Mouse (Mus musculus) kidney, embryonic 14.5 days (tissue): Measurements from ENCODE around the gene Oprd1. TPM values are rescaled to one million over a fixed set of nuclear protein-coding genes. Genes with fewer than 3 reads are reported as not detected.

Experiments used
- ATAC-seq: fragments of 200-750 bp; cut with Nextera tagmentation; 2 replicates; pipeline ENCODE4 v1.8.0; 2017; ENCODE audit warnings: moderate number of reproducible peaks, mild to moderate bottlenecking, moderate TSS enrichment, moderate library complexity; ENCODE audit not compliant: low FRiP score, low TSS enrichment
- H3K27ac ChIP-seq: fragments of 300-500 bp; sonication (generic); 2 replicates; pipeline ENCODE4 v1.5.1; 2014; ENCODE audit warnings: low read depth, mild to moderate bottlenecking, low read length, moderate library complexity, mixed read lengths
- H3K27me3 ChIP-seq: fragments of 300-500 bp; sonication (generic); 2 replicates; pipeline ENCODE4 v1.6.1; 2014; ENCODE audit warnings: mild to moderate bottlenecking, low read length; ENCODE audit not compliant: control insufficient read depth, insufficient read depth
- H3K36me3 ChIP-seq: fragments of 300-500 bp; sonication (generic); 2 replicates; pipeline ENCODE4 v1.6.1; 2014; ENCODE audit warnings: low read length, mixed read lengths; ENCODE audit not compliant: control insufficient read depth, insufficient read depth
- H3K4me1 ChIP-seq: fragments of 300-500 bp; sonication (generic); 2 replicates; pipeline ENCODE4 v1.6.1; 2014; ENCODE audit warnings: low read length, mixed read lengths; ENCODE audit not compliant: control insufficient read depth, insufficient read depth
- H3K4me2 ChIP-seq: fragments of 300-500 bp; sonication (generic); replicated peaks from 2 replicates; pipeline ENCODE4 v1.6.1; 2014; ENCODE audit warnings: low read depth, mild to moderate bottlenecking, low read length
- H3K4me3 ChIP-seq: fragments of 300-500 bp; sonication (generic); 2 replicates; pipeline ENCODE4 v1.5.1; 2014; ENCODE audit warnings: mild to moderate bottlenecking, low read length
- H3K9ac ChIP-seq: fragments of 300-500 bp; sonication (generic); 2 replicates; pipeline ENCODE4 v1.6.1; 2014; ENCODE audit warnings: low read depth, mild to moderate bottlenecking, low read length, moderate library complexity
- H3K9me3 ChIP-seq: fragments of 300-500 bp; sonication (generic); 2 replicates; pipeline ENCODE4 v1.6.1; 2016; ENCODE audit warnings: low read length; ENCODE audit not compliant: control insufficient read depth
- WGBS: fragments of 180-500 bp; shearing (Covaris S2); extraction: QIAGEN DNeasy Blood & Tissue Kit; methylation state at CpG from one replicate; pipeline ENCODE4 v1.1.7; 2014; 5-methylcytosine and 5-hydroxymethylcytosine counted together
- polyA plus RNA-seq: library from polyadenylated mRNA; unstranded; fragments of >200 nt; fragmentation: Nextera tagmentation; extraction: Ambion mirVana; gene quantifications from 2 replicates; pipeline ENCODE4 v1.2.1, GENCODE M21; 2014

Oprd1 gene
- polyA plus RNA-seq, 1 experiment from 2014 or later = 0.09 TPM

DNA sequence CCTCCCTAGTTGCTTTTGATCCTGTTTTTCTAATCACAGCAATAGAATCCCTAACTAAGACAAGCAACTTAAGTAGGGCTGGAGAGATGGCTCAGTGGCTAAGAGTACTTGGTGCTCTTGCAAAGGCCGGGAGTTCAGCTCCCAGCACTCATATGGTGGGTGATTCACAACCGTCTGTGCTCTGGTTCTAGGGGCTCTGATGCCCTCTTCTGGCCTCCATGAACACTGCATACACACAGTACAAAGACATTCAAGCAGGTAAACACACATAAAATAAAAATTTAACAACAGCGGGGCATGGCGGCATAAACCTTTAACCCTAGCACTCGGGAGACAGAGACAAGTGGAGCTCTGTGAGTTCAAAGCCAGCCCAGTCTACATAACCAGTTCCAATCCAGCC is 1.9 kb upstream of the Oprd1 start:
- Histone ChIP-seq H3K27ac (no peak overlapping the region), H3K4me3 (no peak overlapping the region), H3K27me3 (peaks cover 32% of the 10 kb centered on the region), H3K9ac (no peak overlapping the region), H3K4me2 (no peak overlapping the region), H3K9me3 (no peaks in the 10 kb centered on the region), H3K36me3 (no peaks in the 10 kb centered on the region), H3K4me1 (no peaks in the 10 kb centered on the region; the same call in 1 of the 2 replicates)
- ATAC-seq = no peak
- 67% methylated on average over 5 of the region's 5 CpGs for WGBS

DNA sequence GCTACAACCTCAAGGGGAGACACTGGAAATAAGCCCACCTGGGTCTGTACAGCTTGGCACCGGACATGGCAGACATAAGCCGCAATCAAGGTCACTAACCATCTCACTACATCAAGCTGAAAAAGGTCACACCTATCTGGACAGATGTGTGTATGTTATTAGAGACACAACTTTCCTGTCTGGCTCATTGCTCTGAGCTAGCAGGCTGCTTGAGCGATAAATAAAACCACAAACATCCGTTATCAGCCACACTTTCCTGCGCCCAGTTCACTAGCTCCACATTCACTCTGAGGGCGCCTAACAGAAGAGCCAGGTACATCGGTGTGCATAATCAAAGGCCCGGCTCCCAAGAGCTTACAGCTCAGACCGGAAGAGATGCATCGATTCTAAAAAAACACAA is 806 bp upstream of the Oprd1 start:
- Histone ChIP-seq H3K4me1 (no peaks in the 10 kb centered on the region; the same call in 1 of the 2 replicates), H3K4me2 (peak overlapping the region; percentile 93; the same call in 1 of the 2 replicates), H3K27ac (no peak overlapping the region), H3K9ac (no peak overlapping the region), H3K4me3 (peak overlapping the region; percentile 53; the same call in 1 of the 2 replicates), H3K36me3 (no peaks in the 10 kb centered on the region), H3K27me3 (peaks cover 32% of the 10 kb centered on the region), H3K9me3 (no peaks in the 10 kb centered on the region)
- no peak for ATAC-seq
- 32% methylated on average over 10 of the region's 10 CpGs for WGBS

DNA sequence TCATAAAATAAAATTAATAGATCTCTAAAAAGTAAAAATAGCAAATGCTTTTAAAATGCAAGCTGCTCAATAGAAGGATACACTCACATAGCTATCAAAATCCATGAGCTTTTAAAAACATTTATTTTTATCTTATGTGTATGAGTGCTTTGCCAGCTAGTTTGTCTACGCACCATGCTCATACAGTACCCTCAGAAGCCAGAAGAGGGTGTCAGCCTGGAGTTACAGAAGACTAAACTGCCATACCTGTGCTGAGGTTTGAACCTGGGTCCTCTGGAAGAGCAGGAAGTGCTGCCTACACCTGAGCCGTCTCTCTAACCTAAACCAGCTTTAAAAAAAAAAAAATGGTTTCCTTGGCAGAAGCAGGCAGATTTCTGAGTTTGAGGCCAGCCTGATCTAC is 5.6 kb downstream of the Oprd1 start:
- Histone ChIP-seq H3K4me3 (no peak overlapping the region), H3K27me3 (peaks cover 12% of the 10 kb centered on the region), H3K27ac (no peak overlapping the region), H3K4me1 (no peaks in the 10 kb centered on the region), H3K36me3 (no peaks in the 10 kb centered on the region), H3K9me3 (no peaks in the 10 kb centered on the region), H3K9ac (no peak overlapping the region), H3K4me2 (no peak overlapping the region)
- ATAC-seq = no peak
- WGBS = 86% methylated on average over 2 of the region's 2 CpGs

DNA sequence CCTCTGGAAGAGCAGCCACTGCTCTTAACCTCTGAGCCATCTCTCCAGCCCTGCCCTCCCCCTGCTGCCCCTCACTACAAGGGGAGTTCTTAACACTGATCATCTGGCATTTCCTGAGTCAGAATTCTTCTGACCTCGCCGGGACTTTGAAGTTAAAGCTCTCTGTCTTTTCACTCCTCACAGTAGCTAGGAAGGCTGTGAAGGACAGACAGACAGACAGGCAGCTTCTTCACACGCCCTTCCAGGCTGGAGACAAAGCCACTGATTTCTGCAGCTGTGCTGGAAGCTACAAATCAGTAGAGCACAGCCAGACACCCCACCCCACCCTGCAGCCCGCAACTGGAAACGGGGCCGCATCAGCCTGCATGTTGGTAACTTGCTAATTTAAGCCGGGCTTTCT is 7.3 kb downstream of the Oprd1 start:
- no peak overlapping the region for H3K27ac ChIP-seq
- H3K27me3 ChIP-seq = no peaks in the 10 kb centered on the region
- H3K4me2 ChIP-seq = no peak overlapping the region
- no peak for ATAC-seq
- H3K9ac ChIP-seq = no peak overlapping the region
- H3K4me3 ChIP-seq = no peak overlapping the region
- H3K9me3 ChIP-seq = no peaks in the 10 kb centered on the region
- no peaks in the 10 kb centered on the region for H3K4me1 ChIP-seq
- 72% methylated on average over 7 of the region's 7 CpGs for WGBS
- no peaks in the 10 kb centered on the region for H3K36me3 ChIP-seq

DNA sequence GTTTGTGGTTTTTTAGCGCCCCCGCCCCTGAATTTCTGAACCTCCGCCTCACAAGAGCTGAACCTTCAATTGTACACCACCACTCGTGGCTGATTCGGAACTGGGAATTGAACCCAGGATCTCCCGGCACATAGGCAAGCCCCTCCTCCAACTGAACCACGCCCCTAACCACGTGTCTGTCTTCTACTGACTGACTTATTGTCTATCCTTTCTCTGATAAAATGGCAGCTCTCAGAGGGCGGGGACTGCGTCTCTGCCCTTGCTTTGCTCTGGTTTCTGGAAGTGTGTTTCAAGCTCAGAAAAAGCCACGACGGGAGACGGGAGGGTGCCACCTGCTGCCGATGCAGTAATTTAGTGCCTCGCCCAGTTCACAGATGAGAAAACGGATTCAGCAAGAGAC is 10.4 kb downstream of the Oprd1 start:
- Histone ChIP-seq H3K9me3 (no peaks in the 10 kb centered on the region), H3K27me3 (no peaks in the 10 kb centered on the region), H3K9ac (no peak overlapping the region), H3K36me3 (no peaks in the 10 kb centered on the region), H3K4me3 (no peak overlapping the region), H3K27ac (no peak overlapping the region), H3K4me1 (no peaks in the 10 kb centered on the region), H3K4me2 (no peak overlapping the region)
- ATAC-seq = no peak
- 72% methylated on average over 16 of the region's 16 CpGs for WGBS

GRCm38 (mm10) chr4:132133381-132133780 is 10.9 kb downstream of the Oprd1 start:
- no peak overlapping the region for H3K4me2 ChIP-seq
- H3K27me3 ChIP-seq = no peaks in the 10 kb centered on the region
- no peak for ATAC-seq
- no peaks in the 10 kb centered on the region for H3K9me3 ChIP-seq
- WGBS = 91% methylated on average over 5 of the region's 5 CpGs
- H3K36me3 ChIP-seq = no peaks in the 10 kb centered on the region
- H3K4me3 ChIP-seq = no peak overlapping the region
- H3K4me1 ChIP-seq = no peaks in the 10 kb centered on the region
- no peak overlapping the region for H3K9ac ChIP-seq
- no peak overlapping the region for H3K27ac ChIP-seq

DNA sequence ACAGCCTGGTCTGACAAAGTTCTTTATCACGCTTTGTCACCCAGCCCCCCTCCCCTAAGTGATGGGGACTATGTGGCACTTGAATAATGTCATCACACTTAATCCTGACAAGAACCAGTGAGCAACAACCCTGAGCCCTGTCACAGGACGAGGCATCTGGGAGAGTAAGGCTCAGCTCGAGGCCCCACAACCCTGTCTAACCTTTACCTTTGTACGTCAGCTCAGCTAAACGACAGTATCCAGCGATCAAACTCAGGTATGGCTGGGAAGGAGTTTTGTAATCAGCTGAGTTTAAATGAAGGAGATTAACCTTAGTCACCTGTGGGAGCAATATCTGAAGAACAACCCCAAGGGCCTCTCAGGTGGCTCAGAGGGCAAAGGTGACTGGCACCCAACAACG is 12.0 kb downstream of the Oprd1 start:
- no peak for ATAC-seq
- Histone ChIP-seq H3K9ac (no peak overlapping the region), H3K9me3 (no peaks in the 10 kb centered on the region), H3K27me3 (no peaks in the 10 kb centered on the region), H3K36me3 (no peaks in the 10 kb centered on the region), H3K4me2 (no peak overlapping the region), H3K27ac (no peak overlapping the region), H3K4me1 (no peaks in the 10 kb centered on the region), H3K4me3 (no peak overlapping the region)
- 86% methylated on average over 7 of the region's 7 CpGs for WGBS

- H3K27me3 ChIP-seq = no peaks in the 10 kb centered on the region
- no peak overlapping the region for H3K4me2 ChIP-seq
- no peak for ATAC-seq
- no peak overlapping the region for H3K9ac ChIP-seq
- H3K4me3 ChIP-seq = no peak overlapping the region
- 91% methylated on average over 7 of the region's 7 CpGs for WGBS
- no peaks in the 10 kb centered on the region for H3K4me1 ChIP-seq
- H3K9me3 ChIP-seq = no peaks in the 10 kb centered on the region
- no peak overlapping the region for H3K27ac ChIP-seq
- H3K36me3 ChIP-seq = no peaks in the 10 kb centered on the region
Measured at GRCm38 (mm10) chr4:132131790-132132189, 12.5 kb downstream of the Oprd1 start.

DNA sequence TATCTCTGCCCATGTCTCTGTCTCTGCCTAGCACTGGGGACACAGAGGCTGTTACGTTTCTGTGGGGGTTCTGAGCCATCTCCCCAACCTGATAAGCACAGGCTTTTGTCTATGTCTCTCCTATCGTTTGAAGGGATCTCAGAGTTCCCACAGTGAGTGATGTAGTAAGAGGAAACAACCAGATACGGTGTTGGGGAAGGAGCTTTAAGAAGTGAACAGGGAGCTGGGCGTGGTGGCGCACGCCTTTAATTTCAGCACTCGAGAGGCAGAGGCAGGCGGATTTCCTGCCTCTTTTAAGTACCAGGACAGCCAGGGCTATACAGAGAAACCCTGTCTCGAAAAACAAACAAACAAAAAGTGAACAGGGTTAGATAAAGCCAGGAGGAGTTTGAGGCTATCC is 13.2 kb downstream of the Oprd1 start:
- ATAC-seq = no peak
- no peaks in the 10 kb centered on the region for H3K27me3 ChIP-seq
- 86% methylated on average over 9 of the region's 9 CpGs for WGBS

DNA sequence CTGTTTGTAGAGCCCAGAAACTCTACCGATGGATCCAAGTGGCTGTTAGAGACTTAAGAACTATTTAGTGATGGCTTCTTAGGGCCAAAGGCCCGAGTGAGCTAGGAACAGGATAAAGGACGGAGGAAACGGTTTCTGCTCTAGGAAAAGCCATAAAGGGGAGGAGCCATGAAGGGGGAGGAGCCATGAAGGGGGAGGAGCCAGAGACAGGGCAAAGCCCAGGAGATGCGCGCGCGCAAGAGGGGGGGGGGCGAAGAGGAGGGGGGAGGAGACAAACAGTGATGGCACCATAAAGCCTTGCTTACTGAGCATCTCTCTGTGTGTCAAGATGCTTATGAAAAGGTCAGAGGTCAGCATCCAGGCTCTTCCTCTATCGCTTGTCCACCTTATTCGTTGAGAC is 13.6 kb downstream of the Oprd1 start:
- 71% methylated on average over 10 of the region's 11 CpGs for whole genome bisulfite sequencing
- no peaks in the 10 kb centered on the region for H3K4me1 ChIP-seq
- no peak overlapping the region for H3K27ac ChIP-seq
- H3K4me3 ChIP-seq = no peak overlapping the region
- H3K36me3 ChIP-seq = no peaks in the 10 kb centered on the region
- H3K27me3 ChIP-seq = no peaks in the 10 kb centered on the region
- no peak overlapping the region for H3K4me2 ChIP-seq
- ATAC-seq = no peak
- H3K9me3 ChIP-seq = no peaks in the 10 kb centered on the region
- no peak overlapping the region for H3K9ac ChIP-seq

More for the DNA sequence above, 13.2 kb downstream of the Oprd1 start:
- no peaks in the 10 kb centered on the region for H3K4me1 ChIP-seq
- no peak overlapping the region for H3K9ac ChIP-seq
- H3K4me3 ChIP-seq = no peak overlapping the region
- H3K9me3 ChIP-seq = no peaks in the 10 kb centered on the region
- H3K27ac ChIP-seq = no peak overlapping the region
- no peaks in the 10 kb centered on the region for H3K36me3 ChIP-seq
- H3K4me2 ChIP-seq = no peak overlapping the region
